Mouse (Mus musculus): ENCODE data around the gene Usp39.

GRCm38 (mm10) chr6:72329019-72329418 lies 16.0 kb downstream of the Usp39 start:
- TF ChIP-seq ZNF384 (IDR thresholded peaks at IDR 0.05; ENCODE audit: low read depth, low read length) (no peak), CHD2 (IDR thresholded peaks at IDR 0.05; ENCODE audit: low read depth, low read length) (no peak), HCFC1 (IDR thresholded peaks at IDR 0.05; ENCODE audit: borderline replicate concordance, insufficient read depth, low read length) (no peak)

Data from ES-E14 (cell line).